Mouse (Mus musculus) forebrain, embryonic 16.5 days (tissue): ENCODE results near the gene Cox15. TPM values are rescaled to one million over a fixed set of nuclear protein-coding genes. Genes with fewer than 3 reads are reported as not detected.

Experiments used
- ATAC-seq: fragments of 200-750 bp; cut with Nextera tagmentation; 2 replicates; pipeline ENCODE4 v1.8.0; 2017; ENCODE audit warnings: mild to moderate bottlenecking, moderate library complexity
- H3K27ac ChIP-seq: fragments of 300-500 bp; sonication (generic); 2 replicates; pipeline ENCODE4 v1.5.1; 2014; ENCODE audit warnings: low read length, control low read depth
- H3K27me3 ChIP-seq: fragments of 300-500 bp; sonication (generic); replicated peaks from 2 replicates; pipeline ENCODE4 v1.6.1; 2014; ENCODE audit warnings: low read length; ENCODE audit not compliant: control insufficient read depth, insufficient read depth
- H3K36me3 ChIP-seq: fragments of 300-500 bp; sonication (generic); 2 replicates; pipeline ENCODE4 v1.6.1; 2014; ENCODE audit not compliant: control insufficient read depth, insufficient read depth
- H3K4me1 ChIP-seq: fragments of 300-500 bp; sonication (generic); replicated peaks from 2 replicates; pipeline ENCODE4 v1.6.1; 2014; ENCODE audit warnings: low read length; ENCODE audit not compliant: control insufficient read depth, insufficient read depth
- H3K4me2 ChIP-seq: fragments of 300-500 bp; sonication (generic); 2 replicates; pipeline ENCODE4 v1.6.1; 2014; ENCODE audit warnings: mild to moderate bottlenecking, low read length, control low read depth
- H3K4me3 ChIP-seq: fragments of 300-500 bp; sonication (generic); replicated peaks from 2 replicates; pipeline ENCODE4 v1.5.1; 2014; ENCODE audit warnings: mild to moderate bottlenecking, low read length, control low read depth
- H3K9ac ChIP-seq: fragments of 300-500 bp; sonication (generic); replicated peaks from 2 replicates; pipeline ENCODE4 v1.6.1; 2014; ENCODE audit warnings: low read depth, low read length, control low read depth
- H3K9me3 ChIP-seq: fragments of 300-500 bp; sonication (generic); 2 replicates; pipeline ENCODE4 v1.6.1; 2016; ENCODE audit warnings: low read length; ENCODE audit not compliant: control insufficient read depth
- WGBS: fragments of 180-500 bp; shearing (Covaris S2); extraction: QIAGEN DNeasy Blood & Tissue Kit; methylation state at CpG from one replicate; pipeline ENCODE4 v1.1.7; 2014; 5-methylcytosine and 5-hydroxymethylcytosine counted together
- polyA plus RNA-seq: library from polyadenylated mRNA; unstranded; fragments of >200 nt; fragmentation: Nextera tagmentation; extraction: Ambion mirVana; gene quantifications from 2 replicates; pipeline ENCODE4 v1.2.1, GENCODE M21; 2015

Cox15 gene
- polyA plus RNA-seq, 1 experiment from 2014 or later, result 11.8 TPM

DNA sequence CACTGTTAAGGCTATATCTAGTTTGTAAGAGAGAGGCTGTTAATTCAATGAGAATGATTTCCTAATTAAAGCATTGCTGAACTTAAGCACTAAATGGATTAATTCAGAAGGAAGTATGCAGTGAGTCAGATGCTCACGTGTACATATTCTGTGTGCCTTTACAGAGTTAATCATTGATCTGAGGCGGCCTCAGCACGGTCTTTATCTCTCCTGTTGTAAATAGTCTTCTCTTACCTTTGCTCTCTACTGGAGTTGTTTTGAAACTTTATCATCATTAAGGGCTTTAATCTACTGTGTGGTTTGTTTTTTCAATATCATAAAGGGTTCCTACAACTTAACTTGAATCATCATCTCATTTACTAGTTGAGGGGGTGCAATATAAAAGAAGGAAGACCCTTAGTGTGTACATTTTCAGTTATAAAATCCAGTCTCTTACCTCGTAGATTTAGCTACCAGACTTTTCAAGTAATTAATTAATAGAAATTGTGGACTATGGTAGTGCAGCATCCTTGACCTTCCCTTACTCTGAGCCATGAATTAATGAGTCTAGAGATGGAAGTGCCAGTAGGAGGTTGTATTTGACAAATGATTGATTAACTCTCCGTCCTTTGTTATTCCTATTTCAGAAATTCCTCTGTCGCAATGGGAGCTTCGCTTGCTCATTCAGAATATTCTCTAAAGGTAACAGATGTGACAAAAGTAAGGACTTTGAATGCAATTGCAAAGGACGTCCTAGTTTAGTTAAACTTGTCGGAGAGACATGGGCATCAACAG is 14.9 kb upstream of the Cox15 start:
- no peak overlapping the region for H3K27ac ChIP-seq
- H3K9ac ChIP-seq, result no peak overlapping the region
- ATAC-seq, result no peak
- 78% methylated on average over 9 of the region's 9 CpGs for WGBS
- no peaks in the 10 kb centered on the region for H3K36me3 ChIP-seq
- H3K4me3 ChIP-seq, result no peak overlapping the region
- H3K4me1 ChIP-seq, result no peaks in the 10 kb centered on the region
- H3K27me3 ChIP-seq, result no peaks in the 10 kb centered on the region
- H3K4me2 ChIP-seq, result no peak overlapping the region
- no peaks in the 10 kb centered on the region for H3K9me3 ChIP-seq

GRCm38 (mm10) chr19:43766451-43766850 is 13.7 kb upstream of the Cox15 start:
- Histone ChIP-seq H3K4me2 (no peak overlapping the region), H3K9ac (no peak overlapping the region), H3K27ac (no peak overlapping the region), H3K36me3 (no peaks in the 10 kb centered on the region), H3K4me3 (no peak overlapping the region), H3K27me3 (no peaks in the 10 kb centered on the region), H3K9me3 (no peaks in the 10 kb centered on the region), H3K4me1 (no peaks in the 10 kb centered on the region)
- ATAC-seq, result no peak
- WGBS, result 91% methylated on average over 5 of the region's 5 CpGs

GRCm38 (mm10) chr19:43762410-43762809 is 9.6 kb upstream of the Cox15 start:
- H3K27ac ChIP-seq, result no peak overlapping the region
- H3K4me2 ChIP-seq, result no peak overlapping the region
- no peaks in the 10 kb centered on the region for H3K27me3 ChIP-seq
- no peaks in the 10 kb centered on the region for H3K36me3 ChIP-seq
- no peaks in the 10 kb centered on the region for H3K4me1 ChIP-seq
- no peak for ATAC-seq
- WGBS, result 74% methylated on average over 2 of the region's 2 CpGs
- H3K9me3 ChIP-seq, result no peaks in the 10 kb centered on the region
- H3K4me3 ChIP-seq, result no peak overlapping the region
- H3K9ac ChIP-seq, result no peak overlapping the region

DNA sequence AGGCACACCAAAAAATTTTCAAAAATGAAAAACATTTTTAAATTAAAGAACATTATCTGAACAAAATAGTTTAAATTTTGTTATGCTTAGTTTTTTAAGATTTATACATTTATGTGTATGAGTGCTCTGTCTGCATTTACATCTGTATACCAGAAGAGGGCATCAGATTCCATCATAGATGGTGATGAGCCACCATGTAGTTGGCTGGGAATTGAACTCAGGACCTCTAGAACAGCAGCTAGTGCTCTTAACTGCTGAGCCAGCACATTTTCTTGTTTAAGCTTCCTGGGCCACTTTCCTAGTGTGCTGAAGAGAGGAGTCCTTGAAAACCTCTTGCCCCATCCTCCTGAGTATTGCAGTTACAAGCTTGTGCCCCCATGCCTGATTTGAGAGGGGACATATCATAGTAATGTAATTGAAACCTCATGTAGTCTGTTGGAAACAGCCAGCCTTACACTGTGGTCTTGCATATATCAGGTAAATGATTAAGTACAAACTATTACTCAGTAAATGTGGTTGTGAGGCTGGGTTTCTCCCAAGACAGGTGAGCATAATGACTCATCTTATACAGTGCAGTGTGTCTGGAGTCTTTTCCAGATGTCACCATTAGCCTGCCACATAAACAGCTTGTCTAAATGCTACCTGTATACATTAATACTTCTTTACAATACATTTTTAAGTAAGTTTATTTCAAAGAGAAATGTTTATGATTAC is 8.9 kb upstream of the Cox15 start:
- no peaks in the 10 kb centered on the region for H3K9me3 ChIP-seq
- no peak overlapping the region for H3K9ac ChIP-seq
- H3K4me3 ChIP-seq, result no peak overlapping the region
- no peak overlapping the region for H3K27ac ChIP-seq
- H3K27me3 ChIP-seq, result no peaks in the 10 kb centered on the region
- no peaks in the 10 kb centered on the region for H3K36me3 ChIP-seq
- no peak for ATAC-seq
- H3K4me2 ChIP-seq, result no peak overlapping the region
- H3K4me1 ChIP-seq, result no peaks in the 10 kb centered on the region

GRCm38 (mm10) chr19:43760504-43760903 is 7.7 kb upstream of the Cox15 start:
- 23% methylated on average over 6 of the region's 6 CpGs for WGBS
- no peaks in the 10 kb centered on the region for H3K9me3 ChIP-seq
- H3K27ac ChIP-seq, result no peak overlapping the region
- no peak overlapping the region for H3K4me2 ChIP-seq
- H3K36me3 ChIP-seq, result no peaks in the 10 kb centered on the region
- no peak overlapping the region for H3K4me3 ChIP-seq
- no peaks in the 10 kb centered on the region for H3K27me3 ChIP-seq
- H3K9ac ChIP-seq, result no peak overlapping the region
- H3K4me1 ChIP-seq, result no peaks in the 10 kb centered on the region
- ATAC-seq, result no peak

- Histone ChIP-seq H3K27ac (no peak overlapping the region), H3K9me3 (no peaks in the 10 kb centered on the region), H3K9ac (no peak overlapping the region), H3K4me1 (peaks cover 4% of the 10 kb centered on the region), H3K4me3 (no peak overlapping the region), H3K36me3 (no peaks in the 10 kb centered on the region), H3K4me2 (no peak overlapping the region), H3K27me3 (no peaks in the 10 kb centered on the region)
- ATAC-seq, result no peak
- 70% methylated on average over 2 of the region's 2 CpGs for WGBS
These were observed 2.1 kb upstream of the Cox15 start for GRCm38 (mm10) chr19:43754872-43755271.

- Histone ChIP-seq H3K27me3 (no peaks in the 10 kb centered on the region), H3K4me2 (no peak overlapping the region), H3K9me3 (no peaks in the 10 kb centered on the region), H3K4me3 (no peak overlapping the region), H3K27ac (no peak overlapping the region), H3K4me1 (peaks cover 4% of the 10 kb centered on the region), H3K36me3 (no peaks in the 10 kb centered on the region), H3K9ac (no peak overlapping the region)
- 75% methylated on average over 2 of the region's 2 CpGs for WGBS
- no peak for ATAC-seq
These were observed 1.4 kb upstream of the Cox15 start for GRCm38 (mm10) chr19:43754237-43754636.

GRCm38 (mm10) chr19:43753226-43753835 is 531 bp upstream of the Cox15 start:
- H3K4me3 ChIP-seq, result peak overlapping the region; percentile 81
- ATAC-seq, result peak; percentile 85
- H3K27me3 ChIP-seq, result no peaks in the 10 kb centered on the region
- 1% methylated on average over 17 of the region's 24 CpGs for WGBS
- H3K9ac ChIP-seq, result peak overlapping the region; percentile 82
- H3K27ac ChIP-seq, result peak overlapping the region; percentile 96
- H3K9me3 ChIP-seq, result no peaks in the 10 kb centered on the region
- H3K36me3 ChIP-seq, result peaks cover 7% of the 10 kb centered on the region
- peak overlapping the region; percentile 75 for H3K4me2 ChIP-seq
- peaks cover 4% of the 10 kb centered on the region for H3K4me1 ChIP-seq

DNA sequence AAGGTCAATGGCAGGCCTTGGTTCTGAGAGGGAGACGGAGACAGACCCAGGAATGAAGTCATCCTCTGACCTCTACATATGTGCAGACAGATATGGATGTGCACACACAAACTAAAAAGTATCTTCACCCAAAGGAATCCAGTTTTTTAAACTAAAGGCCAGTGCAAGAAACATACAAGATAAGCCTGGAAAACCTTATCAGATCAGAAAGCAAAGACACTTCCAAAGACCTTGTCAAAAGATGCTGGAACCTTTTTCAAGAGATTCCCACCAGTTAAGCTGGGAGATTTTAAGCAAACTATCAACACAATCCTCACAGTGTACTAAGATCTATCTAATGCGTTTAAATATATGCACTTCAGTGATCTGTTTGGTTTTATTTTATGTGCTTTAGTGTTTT is 2.8 kb downstream of the Cox15 start:
- H3K9ac ChIP-seq, result no peak overlapping the region
- peaks cover 4% of the 10 kb centered on the region for H3K4me1 ChIP-seq
- no peak overlapping the region for H3K4me3 ChIP-seq
- no peak overlapping the region for H3K27ac ChIP-seq
- no peak overlapping the region for H3K4me2 ChIP-seq
- H3K9me3 ChIP-seq, result no peaks in the 10 kb centered on the region
- peaks cover 21% of the 10 kb centered on the region for H3K36me3 ChIP-seq
- 100% methylated on average over 2 of the region's 2 CpGs for WGBS
- ATAC-seq, result no peak
- no peaks in the 10 kb centered on the region for H3K27me3 ChIP-seq
